Mouse (Mus musculus): ENCODE measurements around the gene Elavl2. TPM values are rescaled to one million over a fixed set of nuclear protein-coding genes. Genes with fewer than 3 reads are reported as not detected.

The Elavl2 gene
- total RNA-seq, 2 experiments from 2014 or later: not detected

DNA sequence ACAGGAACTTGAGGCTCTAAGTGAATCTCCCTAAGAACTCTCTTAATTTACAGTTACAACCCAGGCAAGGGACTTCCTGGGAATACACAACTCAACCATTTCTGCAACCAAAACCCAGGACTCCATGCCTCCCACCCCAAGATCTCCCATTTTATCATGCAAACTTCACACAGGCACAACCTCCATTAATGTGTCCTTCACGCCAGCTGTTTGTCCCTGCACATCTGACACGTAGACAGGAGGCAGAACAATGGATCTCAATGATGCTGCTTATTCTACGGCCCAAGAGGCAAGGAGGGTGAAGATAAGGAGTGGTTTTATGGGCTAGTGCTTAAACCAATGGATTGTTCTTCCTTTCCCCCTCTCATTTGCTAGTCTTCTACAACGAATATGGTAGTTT lies 176.8 kb downstream of the Elavl2 start:
- no peak for ATAC-seq (replicated peaks; ENCODE audit: poor library complexity)

DNA sequence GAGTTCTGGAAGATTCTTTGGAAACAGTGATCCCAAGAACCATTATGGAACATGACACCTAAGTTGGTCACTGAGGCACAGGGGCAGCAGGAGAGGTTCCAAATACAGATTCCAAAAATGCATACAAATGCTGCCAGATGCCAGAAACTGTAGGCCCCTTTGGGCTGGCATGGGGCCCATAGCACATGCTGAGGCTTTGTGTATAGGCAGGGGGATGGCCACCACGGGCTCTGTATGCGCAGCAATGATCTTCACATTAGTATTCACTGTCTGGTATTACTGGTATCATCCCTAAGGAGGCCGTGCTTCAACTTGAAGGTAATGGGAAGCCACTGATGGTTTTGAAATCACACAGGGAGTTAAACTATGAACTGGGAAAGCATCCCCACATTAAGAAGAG lies 181.3 kb downstream of the Elavl2 start:
- ATAC-seq (replicated peaks; ENCODE audit: poor library complexity): no peak

DNA sequence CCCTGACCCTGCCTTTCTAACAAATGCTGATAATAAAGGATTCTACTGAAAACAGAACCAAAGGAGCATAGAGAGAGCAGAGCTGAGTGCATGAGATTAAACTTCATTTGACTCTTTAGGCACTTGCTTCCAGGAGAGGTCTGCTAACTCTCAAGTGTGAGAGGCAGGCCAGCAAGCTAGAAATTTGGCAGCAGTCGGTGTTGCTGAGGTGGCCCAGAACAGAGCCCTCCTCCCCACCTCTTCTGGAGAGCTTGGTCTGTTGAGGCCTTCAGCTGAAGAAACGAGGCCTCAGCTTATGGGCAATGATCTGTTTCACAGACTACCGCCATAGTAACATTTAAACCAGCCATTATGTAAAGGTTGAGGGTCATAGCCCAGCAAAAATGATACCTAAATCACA lies 186.7 kb downstream of the Elavl2 start:
- ATAC-seq (replicated peaks; ENCODE audit: poor library complexity): no peak

DNA sequence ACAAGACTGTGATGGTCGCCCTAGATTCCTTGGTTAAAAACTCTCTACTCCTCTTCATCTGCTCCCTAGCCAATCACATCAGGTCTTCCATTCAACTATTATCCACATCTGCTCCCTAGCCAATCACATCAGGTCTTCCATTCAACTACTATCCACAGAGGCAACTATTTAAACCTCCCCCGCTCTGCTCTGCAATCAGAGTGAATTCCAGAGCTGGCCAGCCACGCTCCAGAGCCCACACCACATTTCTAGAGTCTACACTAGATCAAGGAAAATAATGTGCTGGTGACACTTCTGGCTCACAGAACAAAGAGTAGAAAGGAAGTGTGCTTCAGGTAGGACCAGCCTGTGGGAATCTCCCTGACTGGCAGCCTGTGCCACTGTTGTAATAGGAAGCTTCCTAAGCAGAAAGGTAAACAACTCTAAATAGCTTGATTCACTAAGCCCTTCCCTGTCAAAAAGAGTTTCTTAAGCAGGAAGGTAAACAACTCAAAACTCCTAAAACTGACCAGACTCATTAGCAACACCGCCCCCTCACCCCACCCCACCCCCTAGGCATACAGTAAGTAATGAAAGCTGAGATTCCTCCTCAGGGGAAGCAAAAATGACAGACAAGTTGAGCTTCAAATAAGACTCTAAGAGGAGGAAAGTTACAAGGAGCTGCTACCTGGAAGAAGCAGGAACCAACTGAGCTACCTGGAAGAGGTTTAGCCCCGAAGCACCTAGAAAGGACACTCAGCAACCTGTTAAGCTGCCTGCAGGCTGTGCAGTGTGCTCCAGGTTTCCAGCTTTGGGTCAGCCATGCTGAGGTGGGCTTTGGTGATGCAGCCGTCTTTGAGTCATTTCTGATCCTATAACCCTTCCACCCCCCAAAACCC lies 191.9 kb downstream of the Elavl2 start:
- no peak for ATAC-seq (replicated peaks; ENCODE audit: poor library complexity)

Data from megakaryocyte progenitor cell, adult 5-6 weeks (primary cell).